Mouse (Mus musculus) MEL (cell line): ENCODE measurements around the gene Wars.

Experiments
- ELF1 ChIP-seq: IDR thresholded peaks from 2 replicates; pipeline ENCODE4 v1.6.1; 2014; ENCODE audit warnings: low read depth, mild to moderate bottlenecking, inconsistent platforms, low read length, improper control_type of control experiment, moderate library complexity
- ETS1 ChIP-seq: IDR thresholded peaks from 2 replicates; pipeline ENCODE4 v1.6.1; 2012; ENCODE audit warnings: low read depth, mild to moderate bottlenecking, inconsistent platforms, low read length, improper control_type of control experiment, moderate library complexity
- POLR2A ChIP-seq, 2 experiments: IDR thresholded peaks; 2 replicates each; pipeline ENCODE4 v1.6.1; 2011 to 2012; ENCODE audit warnings: low read length in 2 of 2, mild to moderate bottlenecking in 2 of 2, control low read depth in 1 of 2, improper control_type of control experiment in 1 of 2, low read depth in 1 of 2, moderate library complexity in 1 of 2; ENCODE audit not compliant: control insufficient read depth in 1 of 2, insufficient read depth in 1 of 2, poor library complexity in 1 of 2
- ZNF384 ChIP-seq: IDR thresholded peaks from 2 replicates; pipeline ENCODE4 v1.6.1; 2012; ENCODE audit warnings: low read depth, mild to moderate bottlenecking, inconsistent platforms, low read length, improper control_type of control experiment

- TF ChIP-seq POLR2A (IDR thresholded peaks at IDR 0.05; ENCODE audit: control insufficient read depth in 1 of 2, insufficient read depth in 1 of 2, low read depth in 1 of 2, low read length in 2 of 2, poor library complexity in 1 of 2) (no peak), ZNF384 (no peak), ETS1 (no peak), ELF1 (no peak)
These were observed 64.3 kb downstream of the Wars start for GRCm38 (mm10) chr12:108829636-108830035.
